Mouse (Mus musculus): ENCODE data around the gene Ptcd1. TPM values are rescaled to one million over a fixed set of nuclear protein-coding genes. Genes with fewer than 3 reads are reported as not detected.

Ptcd1 gene
- total and polyA plus RNA-seq, 3 experiments = 21.0 to 22.3 TPM; not detected in 1

Other genes starting within 250 kb of the Ptcd1 start
- gene Smurf1, start 201.3 kb downstream of the Ptcd1 start, total RNA-seq (2012; rRNA removed) = 3.9 and 4.0 TPM in 2 replicates
- 10 to 100 TPM in 1 of 2 experiments, not detected in 1; 10.6 TPM for gene Smurf1, start 201.3 kb downstream of the Ptcd1 start, polyA plus RNA-seq (2012; ENCODE audit: insufficient read depth in 1 of 2, insufficient read length in 2 of 2, low read depth in 1 of 2, low replicate concordance in 2 of 2, missing spikeins in 1 of 2)
- gene Gm4871, start 134.4 kb downstream of the Ptcd1 start, total RNA-seq (2012; rRNA removed) = not detected in 2 replicates
- gene Gm4871, start 134.4 kb downstream of the Ptcd1 start, polyA plus RNA-seq (2012; ENCODE audit: insufficient read depth in 1 of 2, insufficient read length in 2 of 2, low read depth in 1 of 2, low replicate concordance in 2 of 2, missing spikeins in 1 of 2) = not detected
- gene 1700018F24Rik, start 124.1 kb downstream of the Ptcd1 start, total RNA-seq (2012; rRNA removed) = not detected in 2 replicates
- gene 1700018F24Rik, start 124.1 kb downstream of the Ptcd1 start, polyA plus RNA-seq (2012; ENCODE audit: insufficient read depth in 1 of 2, insufficient read length in 2 of 2, low read depth in 1 of 2, low replicate concordance in 2 of 2, missing spikeins in 1 of 2) = not detected
- 85.8 and 96.9 TPM in 2 replicates for gene Arpc1a, start 83.3 kb downstream of the Ptcd1 start, total RNA-seq (2012; rRNA removed)
- gene Arpc1a, start 83.3 kb downstream of the Ptcd1 start, polyA plus RNA-seq (2012; ENCODE audit: insufficient read depth in 1 of 2, insufficient read length in 2 of 2, low read depth in 1 of 2, low replicate concordance in 2 of 2, missing spikeins in 1 of 2) = 100 to 1,000 TPM; 187 to 306 TPM
- 0.35 and 2.5 TPM in 2 replicates for gene Kpna7, start 83.1 kb downstream of the Ptcd1 start, total RNA-seq (2012; rRNA removed)
- gene Kpna7, start 83.1 kb downstream of the Ptcd1 start, polyA plus RNA-seq (2012; ENCODE audit: insufficient read depth in 1 of 2, insufficient read length in 2 of 2, low read depth in 1 of 2, low replicate concordance in 2 of 2, missing spikeins in 1 of 2) = 1 to 10 TPM in 1 of 2 experiments, not detected in 1; 2.2 TPM
- 432 and 582 TPM in 2 replicates for gene Arpc1b, start 52.9 kb downstream of the Ptcd1 start, total RNA-seq (2012; rRNA removed)
- 100 to 1,000 TPM; 143 to 708 TPM for gene Arpc1b, start 52.9 kb downstream of the Ptcd1 start, polyA plus RNA-seq (2012; ENCODE audit: insufficient read depth in 1 of 2, insufficient read length in 2 of 2, low read depth in 1 of 2, low replicate concordance in 2 of 2, missing spikeins in 1 of 2)
- gene Pdap1, start 26.9 kb downstream of the Ptcd1 start, total RNA-seq (2012; rRNA removed) = 104 and 106 TPM in 2 replicates
- 100 to 1,000 TPM in 1 of 2 experiments, not detected in 1; 301 TPM for gene Pdap1, start 26.9 kb downstream of the Ptcd1 start, polyA plus RNA-seq (2012; ENCODE audit: insufficient read depth in 1 of 2, insufficient read length in 2 of 2, low read depth in 1 of 2, low replicate concordance in 2 of 2, missing spikeins in 1 of 2)
- 203 and 207 TPM in 2 replicates for gene Bud31, start 26.7 kb downstream of the Ptcd1 start, total RNA-seq (2012; rRNA removed)
- 100 to 1,000 TPM in 1 of 2 experiments, not detected in 1; 193 TPM for gene Bud31, start 26.7 kb downstream of the Ptcd1 start, polyA plus RNA-seq (2012; ENCODE audit: insufficient read depth in 1 of 2, insufficient read length in 2 of 2, low read depth in 1 of 2, low replicate concordance in 2 of 2, missing spikeins in 1 of 2)
- 72.0 and 75.3 TPM in 2 replicates for gene Cpsf4, start 105 bp upstream of the Ptcd1 start, total RNA-seq (2012; rRNA removed)
- gene Cpsf4, start 105 bp upstream of the Ptcd1 start, polyA plus RNA-seq (2012; ENCODE audit: insufficient read depth in 1 of 2, insufficient read length in 2 of 2, low read depth in 1 of 2, low replicate concordance in 2 of 2, missing spikeins in 1 of 2) = 10 to 100 TPM in 1 of 2 experiments, not detected in 1; 88.2 TPM
- 493 and 517 TPM in 2 replicates for gene Atp5j2, start 25.0 kb upstream of the Ptcd1 start, total RNA-seq (2012; rRNA removed)
- gene Atp5j2, start 25.0 kb upstream of the Ptcd1 start, polyA plus RNA-seq (2012; ENCODE audit: insufficient read depth in 1 of 2, insufficient read length in 2 of 2, low read depth in 1 of 2, low replicate concordance in 2 of 2, missing spikeins in 1 of 2) = 100 to 1,000 TPM; 543 to 733 TPM
- 6.7 and 7.1 TPM in 2 replicates for gene Zkscan14, start 34.8 kb upstream of the Ptcd1 start, total RNA-seq (2012; rRNA removed)
- 1 to 10 TPM in 1 of 2 experiments, not detected in 1; 7.5 TPM for gene Zkscan14, start 34.8 kb upstream of the Ptcd1 start, polyA plus RNA-seq (2012; ENCODE audit: insufficient read depth in 1 of 2, insufficient read length in 2 of 2, low read depth in 1 of 2, low replicate concordance in 2 of 2, missing spikeins in 1 of 2)
- gene Zkscan5, start 37.5 kb upstream of the Ptcd1 start, total RNA-seq (2012; rRNA removed) = 7.8 and 8.7 TPM in 2 replicates
- 1 to 10 TPM in 1 of 2 experiments, not detected in 1; 9.8 TPM for gene Zkscan5, start 37.5 kb upstream of the Ptcd1 start, polyA plus RNA-seq (2012; ENCODE audit: insufficient read depth in 1 of 2, insufficient read length in 2 of 2, low read depth in 1 of 2, low replicate concordance in 2 of 2, missing spikeins in 1 of 2)
- 26.9 and 30.3 TPM in 2 replicates for gene Zfp655, start 64.6 kb upstream of the Ptcd1 start, total RNA-seq (2012; rRNA removed)
- gene Zfp655, start 64.6 kb upstream of the Ptcd1 start, polyA plus RNA-seq (2012; ENCODE audit: insufficient read depth in 1 of 2, insufficient read length in 2 of 2, low read depth in 1 of 2, low replicate concordance in 2 of 2, missing spikeins in 1 of 2) = 10 to 100 TPM; 25.2 to 35.3 TPM
- gene Zscan25, start 113.4 kb upstream of the Ptcd1 start, total RNA-seq (2012; rRNA removed) = 13.9 and 15.1 TPM in 2 replicates
- gene Zscan25, start 113.4 kb upstream of the Ptcd1 start, polyA plus RNA-seq (2012; ENCODE audit: insufficient read depth in 1 of 2, insufficient read length in 2 of 2, low read depth in 1 of 2, low replicate concordance in 2 of 2, missing spikeins in 1 of 2) = 10 to 100 TPM in 1 of 2 experiments, not detected in 1; 26.5 TPM
- gene Cyp3a57, start 178.2 kb upstream of the Ptcd1 start, total RNA-seq (2012; rRNA removed) = not detected in 2 replicates
- not detected for gene Cyp3a57, start 178.2 kb upstream of the Ptcd1 start, polyA plus RNA-seq (2012; ENCODE audit: insufficient read depth in 1 of 2, insufficient read length in 2 of 2, low read depth in 1 of 2, low replicate concordance in 2 of 2, missing spikeins in 1 of 2)

All from MEL (cell line).